In genomic region chr8:74848707-74849106, GRCm38 (mm10) we compare ENCODE assay signal across 21 mouse cellular contexts. TPM values are rescaled to one million over a fixed set of nuclear protein-coding genes. Genes with fewer than 3 reads are reported as not detected.
"Had no signal": no experiment of that assay in that cellular context is flagged by ENCODE, and none has a peak within 500 bp of the region (broad histone marks: within the 10 kb centered on the region; RNA-seq: fewer than 3 reads in every experiment).

No protein-coding gene starts in this region.

- DNase-seq: lung, adult 18-20 months; lung, embryonic 14.5 days; lung, postnatal 10 days; lung, postnatal 4 days; right cerebral cortex, postnatal 14 days; thymus, adult 18-20 months; thymus, postnatal 14 days; thymus, postnatal 36 days had no signal

- H3K27ac ChIP-seq: midbrain, embryonic 13.5 days; midbrain, embryonic 15.5 days; neural tube, embryonic 12.5 days; stomach, embryonic 15.5 days; stomach, postnatal 0 days had no signal

- H3K9me3 ChIP-seq: megakaryocyte, embryonic 14.5 days; midbrain, embryonic 13.5 days; midbrain, embryonic 15.5 days; neural tube, embryonic 12.5 days; stomach, embryonic 15.5 days had no signal

- H3K4me1 ChIP-seq: megakaryocyte, embryonic 14.5 days; midbrain, embryonic 13.5 days; midbrain, embryonic 15.5 days; neural tube, embryonic 12.5 days; stomach, embryonic 15.5 days had no signal

- H3K9ac ChIP-seq: lung, embryonic 14.5 days; midbrain, embryonic 13.5 days; midbrain, embryonic 15.5 days; neural tube, embryonic 12.5 days; stomach, embryonic 15.5 days had no signal

- H3K4me2 ChIP-seq: lung, embryonic 14.5 days; midbrain, embryonic 11.5 days; midbrain, embryonic 13.5 days; midbrain, embryonic 15.5 days; neural tube, embryonic 12.5 days; stomach, embryonic 15.5 days had no signal

- H3K27me3 ChIP-seq: megakaryocyte, embryonic 14.5 days; midbrain, embryonic 15.5 days; neural tube, embryonic 12.5 days; stomach, embryonic 15.5 days had no signal

- ATAC-seq: midbrain, embryonic 13.5 days; midbrain, embryonic 15.5 days had no signal

- H3K4me3 ChIP-seq: megakaryocyte, embryonic 14.5 days; midbrain, embryonic 13.5 days; midbrain, embryonic 15.5 days; neural tube, embryonic 12.5 days; stomach, embryonic 15.5 days had no signal

- H3K36me3 ChIP-seq: midbrain, embryonic 13.5 days; midbrain, embryonic 15.5 days; neural tube, embryonic 12.5 days; stomach, embryonic 15.5 days had no signal

RNA-seq across cellular contexts. Expression of gene Isx, which starts 24.3 kb away (rescaled TPM):
- total RNA-seq: midbrain, postnatal 0 days; monocyte, adult 5-6 weeks; neutrophil, adult 5-6 weeks had no signal
- polyA plus RNA-seq: lung, embryonic 14.5 days; lung, embryonic 16.5 days; midbrain, embryonic 11.5 days; midbrain, embryonic 13.5 days; midbrain, embryonic 15.5 days; midbrain, postnatal 0 days; neural tube, embryonic 12.5 days; neural tube, embryonic 14.5 days; thymus, postnatal 0 days had no signal
